Mouse (Mus musculus): ENCODE data around the gene Pprc1.

Gene Pprc1

DNA sequence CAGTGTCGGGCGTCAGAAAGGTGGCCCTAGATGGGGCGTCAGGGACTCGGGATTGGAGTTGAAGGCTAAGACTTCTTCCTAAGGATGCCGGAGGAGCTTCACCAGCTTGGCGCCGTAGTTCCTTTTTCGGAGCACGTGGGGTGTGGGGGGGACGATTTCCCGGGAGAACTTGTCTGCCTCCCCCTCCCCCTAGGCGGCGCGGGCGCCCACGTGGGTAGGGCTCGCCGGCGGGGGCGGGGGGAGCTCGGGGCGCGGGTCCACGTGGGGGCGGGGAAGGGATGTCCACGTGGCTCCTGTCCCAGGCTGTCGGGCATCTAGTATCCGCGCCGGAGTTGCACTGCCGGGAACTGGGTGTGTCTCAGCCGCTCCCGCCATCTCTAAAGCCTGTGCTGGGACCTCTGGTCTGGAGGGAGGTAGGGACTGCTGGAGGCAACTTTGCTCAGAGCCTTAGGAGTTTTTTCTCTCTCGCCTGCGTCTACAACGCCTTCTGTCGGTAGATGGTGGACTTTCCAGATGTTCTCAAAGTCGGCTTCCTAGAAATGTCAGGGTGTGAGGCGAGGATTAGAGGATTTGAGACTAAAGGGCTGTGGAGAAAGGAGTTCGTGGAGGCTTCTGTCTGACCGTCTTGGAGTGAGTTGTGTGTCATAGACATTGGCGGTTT is 12.4 kb downstream of the Pprc1 start:
- peak; percentile 79 for DNase-seq

DNA sequence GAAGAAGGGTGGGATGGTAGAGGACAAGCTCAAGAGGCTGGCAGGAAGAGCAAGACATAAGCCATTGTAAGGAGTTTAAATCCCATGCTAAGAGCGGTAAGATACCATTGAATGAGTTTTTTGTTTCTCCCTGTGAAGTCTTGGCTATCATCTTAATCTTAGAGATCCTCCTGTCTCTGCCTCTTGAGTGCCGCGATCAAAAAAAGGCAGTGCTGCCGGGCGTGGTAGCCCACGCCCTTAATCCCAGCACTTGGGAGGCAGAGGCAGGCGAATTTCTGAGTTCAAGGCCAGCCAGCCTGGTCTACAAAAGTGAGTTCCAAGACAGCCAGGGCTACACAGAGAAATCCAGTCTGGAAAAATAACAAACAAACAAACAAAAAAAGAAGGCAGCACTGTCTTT is 13.8 kb downstream of the Pprc1 start:
- DNase-seq: no peak

DNA sequence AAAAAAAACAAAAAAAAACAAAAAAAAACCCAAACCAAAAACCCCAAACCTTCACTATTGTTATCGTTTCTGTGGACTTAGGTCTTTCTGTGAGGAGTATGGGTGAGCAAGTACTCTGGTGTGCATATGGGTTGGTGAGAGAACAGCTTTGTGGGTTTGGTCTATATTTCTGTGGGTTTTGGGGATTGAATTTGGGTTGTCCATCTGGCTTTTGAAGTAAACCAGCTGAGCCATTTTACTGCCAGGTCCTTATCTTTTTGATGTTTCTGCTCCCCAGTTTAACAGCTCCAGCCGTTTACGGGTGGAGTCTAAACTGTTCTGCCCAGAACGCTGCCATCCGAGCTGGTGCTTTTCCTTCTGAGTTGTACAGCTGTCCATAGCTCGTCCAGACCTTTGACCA is 16.2 kb downstream of the Pprc1 start:
- no peak for DNase-seq

GRCm38 (mm10) chr19:46068054-46068453 is 23.4 kb downstream of the Pprc1 start:
- no peak for DNase-seq

GRCm38 (mm10) chr19:46073285-46073684 is 28.6 kb downstream of the Pprc1 start:
- DNase-seq: no peak

DNA sequence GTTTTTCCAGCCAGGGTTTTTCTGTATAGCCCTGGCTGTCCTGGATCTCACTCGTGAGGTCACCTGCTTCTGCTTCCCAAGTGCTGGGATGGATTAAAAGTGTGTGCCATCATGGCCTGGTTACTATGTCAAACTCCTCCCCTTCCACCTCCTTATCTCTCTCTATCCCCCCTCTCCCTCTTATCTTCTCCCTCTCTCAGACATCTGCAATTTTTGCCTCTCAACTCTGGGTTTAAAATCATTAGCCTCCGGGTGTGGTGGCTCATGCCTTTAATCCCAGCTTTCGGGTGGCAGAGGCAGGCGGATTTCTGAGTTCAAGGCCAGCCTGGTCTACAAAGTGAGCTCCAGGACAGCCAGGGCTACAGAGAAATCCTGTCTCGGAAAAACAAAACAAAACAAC is 29.6 kb downstream of the Pprc1 start:
- no peak for DNase-seq

DNA sequence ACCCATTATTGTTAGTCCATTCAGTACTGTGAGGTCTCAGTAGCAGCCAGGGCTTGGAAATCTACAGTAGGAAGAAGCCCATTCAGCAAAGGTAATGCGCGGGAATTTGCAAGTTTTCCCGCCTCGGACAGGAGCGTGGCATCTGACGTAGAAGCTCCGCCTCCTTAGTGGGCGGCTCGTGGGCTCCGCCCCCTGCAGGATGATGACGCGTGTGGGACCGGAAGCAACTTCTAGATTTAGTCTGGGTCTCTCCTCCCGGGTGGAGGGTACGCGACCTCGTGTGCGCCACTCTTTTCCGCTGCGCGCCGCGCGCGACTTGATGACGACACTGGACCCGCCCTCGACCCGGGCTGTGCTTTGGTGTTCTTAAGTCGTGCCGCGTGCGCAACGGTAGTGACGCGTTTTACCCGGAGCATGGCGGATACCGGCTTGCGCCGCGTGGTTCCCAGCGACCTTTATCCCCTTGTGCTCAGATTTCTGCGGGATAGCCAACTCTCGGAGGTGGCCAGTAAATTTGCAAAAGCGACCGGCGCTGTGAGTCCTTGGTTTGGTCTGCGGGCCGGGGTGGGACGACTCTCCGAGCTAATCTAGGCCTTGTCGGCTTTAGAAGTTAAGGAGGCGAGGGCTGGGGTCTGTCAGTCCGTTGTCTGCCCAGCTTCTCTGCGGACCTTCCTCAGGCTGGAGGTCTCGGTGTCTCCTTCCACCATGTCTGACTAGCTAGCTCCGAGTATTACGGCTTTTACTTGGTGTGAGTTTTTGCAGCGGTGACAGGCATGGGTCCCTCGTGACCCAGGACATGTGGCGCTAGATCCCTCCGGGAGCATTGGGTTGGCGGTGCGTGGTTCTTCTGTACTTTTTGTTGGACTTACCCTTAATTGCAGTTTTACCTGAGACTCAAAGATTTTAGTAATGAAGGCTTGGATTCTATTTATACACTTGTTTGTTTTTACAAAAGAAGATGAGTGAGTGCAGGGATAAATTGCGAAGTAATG is 31.2 kb downstream of the Pprc1 start, which contains the start of gene Nolc1:
TSS of gene Nolc1 (plus strand) at position 248 of the 992 bp plus-strand sequence.
- DNase-seq: peak; percentile 99

GRCm38 (mm10) chr19:46078535-46078934 is 33.8 kb downstream of the Pprc1 start:
- no peak for DNase-seq

DNA sequence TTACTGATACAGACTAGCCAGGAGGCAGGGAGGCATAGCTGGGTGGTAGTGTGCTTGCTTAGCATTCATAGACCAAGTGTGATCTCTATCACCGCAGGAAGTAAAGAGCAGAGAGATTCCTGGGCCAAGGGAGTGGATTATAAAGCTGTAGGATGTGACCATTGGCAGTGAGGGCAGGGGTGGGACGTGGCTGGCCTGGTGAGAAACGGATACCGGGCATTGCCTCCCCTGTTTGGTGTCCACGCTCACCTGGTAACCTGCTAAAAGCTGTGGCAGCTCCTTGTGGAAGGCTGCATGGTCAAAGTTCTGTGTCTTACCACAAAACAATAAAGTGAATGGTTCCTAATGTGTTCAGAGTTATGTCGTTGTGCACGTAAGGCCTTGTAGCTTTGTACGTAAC is 40.5 kb downstream of the Pprc1 start:
- DNase-seq: no peak

- DNase-seq: peak; percentile 63
These were observed 41.7 kb downstream of the Pprc1 start for GRCm38 (mm10) chr19:46086337-46086736.

DNA sequence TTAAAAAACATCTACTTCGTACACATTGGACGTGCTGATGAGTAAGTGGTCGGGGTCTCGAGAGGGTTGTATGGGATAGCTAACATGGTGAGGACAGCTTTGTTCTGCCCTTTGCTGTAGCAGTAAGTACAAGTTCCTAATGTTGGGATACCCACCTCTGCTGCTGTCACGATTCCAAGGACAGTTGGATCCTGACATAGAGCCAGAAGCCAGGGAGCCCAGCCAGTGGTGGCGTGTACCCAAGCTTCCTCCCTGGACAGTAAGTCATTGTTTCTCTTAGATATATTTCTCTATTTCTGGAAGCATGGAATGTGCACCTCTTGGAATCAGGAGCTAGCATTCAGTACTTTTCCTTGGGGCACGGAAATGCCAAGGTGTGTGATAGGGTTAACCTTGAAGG is 43.2 kb downstream of the Pprc1 start:
- DNase-seq: no peak

GRCm38 (mm10) chr19:46091641-46092040 is 47.0 kb downstream of the Pprc1 start:
- no peak for DNase-seq

DNA sequence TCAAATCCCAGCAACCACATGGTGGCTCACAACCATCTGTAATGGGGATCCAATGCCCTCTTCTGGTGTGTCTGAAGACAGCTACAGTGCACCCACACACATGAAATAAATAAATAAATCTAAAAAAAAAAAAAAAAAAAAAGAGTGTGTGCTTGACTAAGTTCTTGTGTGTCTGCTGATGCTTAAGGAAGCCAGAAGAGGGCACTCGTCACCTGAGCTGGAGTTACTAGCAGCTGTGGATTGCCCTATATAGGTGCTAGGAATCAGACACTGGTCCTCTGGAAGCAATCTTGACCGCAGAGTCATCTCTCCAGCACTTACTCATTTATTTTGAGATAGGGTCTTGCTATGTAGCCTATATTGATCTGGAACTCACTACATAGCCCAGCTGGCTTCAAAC is 49.5 kb downstream of the Pprc1 start:
- DNase-seq: no peak

DNA sequence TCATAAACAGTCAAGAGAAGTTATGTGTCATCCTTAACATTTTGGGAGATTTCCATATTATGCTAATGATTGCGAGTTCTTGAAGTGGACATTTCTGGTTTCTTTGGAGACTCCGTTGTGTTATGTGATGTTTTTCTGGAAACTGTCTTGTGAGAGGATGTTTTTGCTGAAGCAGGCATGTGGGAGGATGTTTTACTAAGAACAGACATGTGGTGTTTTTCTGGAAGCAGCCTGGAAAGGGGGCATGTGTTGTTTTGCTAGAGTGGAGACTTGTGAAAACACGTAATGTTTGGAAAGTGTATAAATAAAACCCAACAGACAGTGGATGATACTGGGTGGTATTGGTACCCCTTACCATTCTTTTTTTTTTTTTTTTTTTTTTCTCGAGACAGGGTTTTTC is 50.6 kb downstream of the Pprc1 start:
- DNase-seq: no peak

DNA sequence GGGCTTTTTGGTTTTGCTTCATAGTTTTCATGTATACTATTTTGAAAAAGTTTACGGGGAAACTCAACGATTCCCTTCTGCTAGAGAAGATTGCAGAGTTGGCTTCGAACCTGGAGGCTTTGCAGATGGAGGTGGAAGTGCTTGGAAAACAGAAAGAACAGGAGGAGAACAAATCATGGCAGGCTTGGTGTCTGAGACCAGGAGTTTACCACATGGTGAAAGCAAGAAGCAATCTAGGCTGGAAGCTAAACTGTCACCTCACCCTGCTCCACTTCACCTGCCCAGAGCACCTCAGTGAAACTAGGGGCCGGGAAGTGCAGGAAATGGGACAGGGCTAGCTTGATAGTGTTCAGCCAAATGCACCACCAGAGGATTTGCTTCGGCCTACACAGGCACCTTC is 51.7 kb downstream of the Pprc1 start:
- DNase-seq: no peak

DNA sequence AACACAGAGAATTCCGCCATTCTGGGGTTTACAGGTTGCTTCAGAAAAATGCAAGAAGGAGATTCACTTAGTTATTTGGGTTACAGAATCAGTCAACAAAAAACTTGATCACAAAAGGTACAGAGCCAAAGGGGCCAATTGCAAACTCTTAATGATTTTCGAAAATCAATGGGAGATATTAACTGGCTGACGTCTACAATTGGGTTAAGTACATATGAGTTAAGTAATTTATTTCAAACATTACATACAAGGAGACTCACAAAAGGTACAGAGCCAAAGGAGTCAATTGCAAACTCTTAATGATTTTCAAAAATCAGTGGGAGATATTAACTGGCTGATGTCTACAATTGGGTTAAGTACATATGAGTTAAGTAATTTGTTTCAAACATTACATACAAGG is 54.9 kb downstream of the Pprc1 start:
- DNase-seq: no peak

DNA sequence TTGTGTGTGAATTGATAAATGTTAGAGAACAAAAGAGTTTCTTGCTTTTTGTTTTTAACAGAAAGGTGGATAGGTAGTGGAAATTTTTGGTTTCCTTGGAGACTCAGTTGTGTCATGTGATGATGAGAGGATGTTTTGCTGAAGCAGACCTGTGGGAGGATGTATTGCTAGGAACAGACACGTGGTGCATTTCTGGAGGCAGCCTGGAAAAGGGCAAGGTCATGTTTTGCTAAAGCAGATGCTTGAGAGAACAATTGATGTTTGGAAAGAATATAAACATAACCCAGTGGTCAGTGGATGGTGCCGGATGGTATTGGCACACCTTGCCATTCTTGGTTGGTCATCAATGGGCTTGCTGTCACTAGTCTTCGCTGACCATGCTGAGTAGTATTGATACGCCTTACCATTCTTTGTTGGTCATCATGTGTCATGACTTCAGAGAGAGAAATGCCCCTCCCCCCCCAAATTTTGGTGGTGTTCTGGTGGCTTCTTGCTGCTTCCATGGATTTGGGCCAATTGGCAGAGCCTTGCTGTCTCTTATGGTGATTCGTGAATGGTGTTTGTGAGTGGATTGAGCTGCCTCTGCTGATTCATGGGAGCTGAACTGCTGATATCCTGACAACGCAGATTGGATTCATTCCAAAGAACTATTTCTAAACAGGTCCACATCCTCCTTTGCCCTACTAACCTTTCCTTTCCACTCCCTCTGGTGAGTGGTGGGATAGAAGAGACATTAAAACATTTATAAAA is 58.9 kb downstream of the Pprc1 start:
- DNase-seq: no peak

DNA sequence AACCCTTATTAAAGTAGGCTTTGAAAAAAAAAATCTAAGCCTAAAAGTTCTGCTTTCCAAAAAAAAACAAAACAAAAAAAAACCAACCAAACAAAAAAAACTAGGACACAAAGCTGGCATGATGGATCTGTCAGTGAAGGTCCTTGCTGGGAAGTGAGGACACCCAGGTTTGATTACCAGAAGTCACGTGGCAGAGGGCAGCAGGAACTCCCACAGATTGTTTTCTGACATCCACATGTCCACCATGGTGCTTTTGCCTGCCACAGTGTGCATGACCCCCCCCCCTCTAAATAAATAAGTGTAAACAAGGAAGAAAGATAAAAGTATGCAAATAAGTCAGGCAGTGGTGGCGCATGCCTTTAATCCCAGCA is 59.5 kb downstream of the Pprc1 start:
- DNase-seq: no peak

- DNase-seq: no peak
These were observed 65.5 kb downstream of the Pprc1 start for GRCm38 (mm10) chr19:46110214-46110613.

DNA sequence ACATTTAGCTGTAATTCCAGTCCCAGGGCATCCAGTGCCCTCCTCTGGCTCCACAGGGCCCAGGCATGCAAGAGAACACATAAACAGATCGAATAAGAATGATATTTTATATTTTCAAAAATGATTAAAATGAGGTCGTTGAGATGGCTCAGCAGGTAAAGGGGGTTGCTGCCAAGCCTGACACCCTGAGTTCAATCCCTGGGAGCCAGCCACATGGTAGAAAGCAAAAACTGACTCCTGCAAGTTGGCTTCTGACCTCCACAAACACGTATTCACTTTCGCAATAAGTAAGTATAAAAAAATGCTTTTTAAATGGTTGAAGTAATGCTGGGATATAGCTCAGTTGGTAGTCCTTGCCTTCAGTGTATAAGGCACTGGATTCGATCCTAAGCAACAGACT is 66.1 kb downstream of the Pprc1 start:
- DNase-seq: no peak

GRCm38 (mm10) chr19:46114617-46115016 is 69.9 kb downstream of the Pprc1 start:
- DNase-seq: no peak

DNA sequence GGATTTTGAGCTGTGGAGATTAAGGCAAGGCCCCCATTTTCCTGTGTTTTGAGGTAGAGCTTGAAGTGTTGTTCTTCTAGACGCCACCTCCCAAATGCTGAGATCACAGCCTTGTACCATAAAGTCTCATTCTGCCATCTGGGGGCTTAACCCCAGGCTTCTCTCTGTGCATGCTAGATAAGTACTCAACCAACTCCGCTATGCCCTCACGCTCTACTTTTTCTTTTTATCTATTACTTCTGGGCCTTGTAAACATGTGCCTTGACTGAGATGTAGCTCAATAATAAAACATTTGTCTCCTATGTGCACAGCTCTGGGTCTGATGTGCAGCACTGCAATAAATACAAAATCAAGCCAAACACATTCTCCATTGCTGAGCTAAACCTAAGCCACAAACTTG is 74.8 kb downstream of the Pprc1 start:
- DNase-seq: no peak

DNA sequence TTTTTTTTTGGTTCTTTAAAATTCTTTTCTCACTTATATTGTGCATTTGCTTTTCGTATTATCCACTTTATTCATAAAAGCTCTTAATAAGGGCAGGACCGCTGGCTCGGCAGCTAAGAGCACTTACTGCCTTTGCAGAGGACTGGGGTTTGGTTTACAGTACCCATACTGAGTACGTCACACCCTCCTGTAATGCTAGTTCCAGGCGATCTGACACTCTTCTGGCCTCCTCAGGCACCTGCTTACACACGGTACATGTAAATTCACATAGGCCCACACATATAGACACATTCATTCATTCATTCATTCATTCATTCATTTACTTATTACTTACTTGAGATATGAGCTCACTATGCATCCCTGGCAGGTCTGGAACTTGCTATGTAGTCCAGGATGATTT is 76.2 kb downstream of the Pprc1 start:
- DNase-seq: no peak
